Mouse (Mus musculus) megakaryocyte-erythroid progenitor cell, adult 5-6 weeks (primary cell): ENCODE data around the gene Reep1. TPM values are rescaled to one million over a fixed set of nuclear protein-coding genes. Genes with fewer than 3 reads are reported as not detected.
"Not testable (repeated sequence)": the region's sequence is repeated elsewhere in the genome, so short reads cannot be mapped to it uniquely, and the experiment has no call there.

Experiments
- ATAC-seq: replicated peaks from 2 replicates; pipeline ENCODE4 v1.8.0; 2016; ENCODE audit warnings: mild to moderate bottlenecking, inconsistent platforms; ENCODE audit not compliant: severe bottlenecking, poor library complexity, low FRiP score, low TSS enrichment
- total RNA-seq, 2 experiments: library from RNA; stranded (forward) in 1 of 2; stranded (reverse) in 1 of 2; fragments of 200-1000, 215-1000 nt in 1 of 2; fragments of >200 nt in 1 of 2; fragmentation: Nextera tagmentation in 1 of 2; gene quantifications; 2 replicates each; pipeline ENCODE4 v1.2.3; 2014 to 2017

The Reep1 gene
- total RNA-seq, 2 experiments from 2014 or later, result not detected

DNA sequence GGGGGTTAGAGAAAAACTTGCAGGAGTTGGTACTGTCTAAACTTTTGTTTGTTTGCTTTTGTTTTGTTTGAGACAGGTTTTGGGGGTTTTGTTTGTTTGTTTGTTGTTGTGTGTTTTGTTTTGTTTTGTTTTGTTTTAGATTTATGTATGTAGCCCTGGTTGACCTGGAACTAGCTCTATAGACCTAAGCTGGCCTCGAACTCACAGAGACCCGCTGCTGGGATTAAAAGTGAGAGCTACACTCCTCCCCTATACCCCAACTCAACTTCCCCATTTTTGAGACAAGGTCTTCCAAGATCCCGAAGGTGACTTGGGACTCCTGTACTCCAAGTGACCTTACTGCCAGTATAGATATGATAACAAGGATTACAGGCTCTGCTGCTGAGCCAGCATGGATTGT lies 116.6 kb downstream of the Reep1 start:
- no peak for ATAC-seq

DNA sequence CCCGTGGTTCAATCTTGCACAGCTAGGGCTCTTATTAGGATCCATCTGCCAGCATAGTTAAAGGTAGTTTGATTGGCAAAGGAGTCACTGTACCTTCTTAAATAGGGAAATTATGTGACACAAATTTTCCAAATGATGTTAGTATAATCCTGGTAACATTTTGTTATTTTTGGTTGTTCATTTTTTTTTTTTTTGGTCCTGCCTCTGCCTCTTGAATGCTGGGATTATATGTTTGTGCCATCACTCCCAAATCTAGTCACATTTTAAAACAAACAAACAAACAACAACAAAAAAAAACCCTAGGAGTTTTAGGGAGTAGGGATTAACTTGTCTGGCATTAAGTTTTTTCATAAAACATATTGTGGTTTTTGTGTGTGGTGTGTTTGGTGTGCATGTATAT lies 119.5 kb downstream of the Reep1 start, which contains the start of gene Mrpl35:
TSS of gene Mrpl35 (minus strand) at position 101 of the 400 bp plus-strand sequence.
- no peak for ATAC-seq

DNA sequence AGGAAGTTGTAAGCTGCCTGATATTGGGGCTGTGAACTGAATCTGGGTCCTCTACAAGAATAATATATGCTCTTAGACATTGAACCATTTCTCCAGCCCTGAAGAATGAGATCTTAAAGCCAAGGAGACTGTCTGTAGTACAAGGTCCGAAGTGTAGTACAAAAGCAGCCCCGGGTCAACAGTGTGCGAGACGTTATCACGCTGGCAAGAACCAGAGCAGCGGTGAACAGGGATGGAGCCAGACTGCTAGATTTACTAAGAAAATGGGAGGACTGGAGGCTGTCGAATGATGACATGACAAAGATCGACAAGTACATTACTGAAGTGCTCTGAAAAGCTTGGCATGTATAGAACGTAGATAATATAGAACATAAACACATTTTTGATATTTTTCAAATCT lies 122.4 kb downstream of the Reep1 start:
- ATAC-seq, result no peak

DNA sequence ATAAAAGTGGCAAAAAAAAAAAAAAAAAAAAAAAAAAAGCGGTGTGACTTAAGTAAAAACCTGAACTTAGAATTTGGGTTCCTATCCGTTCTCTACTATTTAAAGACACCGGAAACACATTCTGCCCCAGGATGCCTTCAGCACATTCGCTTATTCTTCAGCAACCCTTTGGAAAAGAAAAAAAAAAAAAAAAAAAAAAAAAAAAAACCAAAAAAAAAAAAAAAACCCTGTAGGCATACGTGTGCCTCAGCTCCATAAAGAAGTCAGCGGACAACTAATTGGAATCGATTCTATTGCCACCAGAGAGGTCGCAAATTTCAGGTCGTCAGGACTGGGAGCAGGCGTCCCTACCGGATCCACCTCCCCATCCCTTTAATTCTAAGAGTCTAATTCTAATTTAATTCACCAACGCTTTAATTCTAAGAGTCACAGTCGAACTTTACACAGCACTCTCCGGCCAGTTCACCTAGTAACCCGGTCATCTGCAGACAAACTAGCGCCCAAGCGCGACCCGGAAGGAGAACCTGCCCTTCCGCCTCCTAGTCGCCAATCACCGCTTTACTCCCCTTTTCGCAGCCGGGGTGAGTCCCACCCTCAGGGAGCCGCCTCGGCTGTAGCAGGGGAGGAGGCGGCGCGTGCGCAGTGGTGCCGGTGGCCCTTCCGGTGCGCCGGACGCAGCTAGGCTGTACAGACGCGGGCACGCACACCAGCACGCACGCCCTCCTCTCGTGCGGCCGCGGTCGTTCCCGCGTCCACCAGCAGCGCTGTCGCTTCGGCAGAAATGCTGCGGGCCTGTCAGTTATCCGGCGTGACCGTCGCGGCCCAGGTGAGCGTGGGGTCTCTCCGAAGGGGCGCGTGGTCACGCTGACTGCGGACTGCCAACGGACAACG lies 123.6 kb downstream of the Reep1 start, which contains the start of gene Immt:
TSS of gene Immt (plus strand) at position 642 of the 891 bp plus-strand sequence.
- peak; percentile 96 for ATAC-seq

DNA sequence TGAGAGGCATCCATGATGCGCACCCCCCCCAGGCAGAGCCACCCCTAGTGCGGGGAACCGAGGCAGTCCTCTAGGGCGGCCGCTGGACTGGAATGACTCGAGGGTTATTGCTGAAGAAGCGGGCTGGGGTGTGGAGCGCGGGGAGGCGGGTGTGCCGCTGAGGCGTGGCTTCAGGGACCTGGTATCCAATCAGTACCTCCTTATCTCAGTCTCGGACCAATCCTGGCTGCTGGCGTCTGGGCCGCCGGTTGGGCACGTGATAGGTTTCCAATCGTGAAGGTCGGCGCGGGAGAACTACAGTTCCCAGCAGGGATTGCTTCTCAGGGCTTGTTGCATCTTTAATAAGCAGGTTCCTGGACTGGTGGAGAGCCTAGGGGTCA lies 124.2 kb downstream of the Reep1 start:
- ATAC-seq, result peak; percentile 97

DNA sequence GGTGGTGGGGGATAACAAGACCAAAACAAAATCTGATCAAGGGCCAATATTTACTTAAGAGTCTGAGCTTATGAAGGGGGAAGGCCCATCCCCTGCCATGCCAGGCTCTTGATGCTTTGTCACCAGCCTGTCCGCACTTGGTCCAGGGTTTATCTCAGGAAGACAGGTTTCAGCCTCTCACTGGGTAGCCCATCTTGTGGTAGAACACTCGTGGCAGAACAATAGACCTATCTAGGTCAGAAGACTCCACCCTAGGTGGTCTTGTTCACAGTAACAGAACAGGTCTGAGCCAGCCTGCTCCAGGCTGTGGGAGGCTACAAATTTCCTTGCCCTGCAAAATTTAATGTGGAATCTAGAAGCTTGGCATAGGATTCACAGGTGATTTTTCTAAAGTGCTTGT lies 129.4 kb downstream of the Reep1 start:
- ATAC-seq, result 0 out of 2 replicates have a peak, but pooled peaks have one; percentile 32

DNA sequence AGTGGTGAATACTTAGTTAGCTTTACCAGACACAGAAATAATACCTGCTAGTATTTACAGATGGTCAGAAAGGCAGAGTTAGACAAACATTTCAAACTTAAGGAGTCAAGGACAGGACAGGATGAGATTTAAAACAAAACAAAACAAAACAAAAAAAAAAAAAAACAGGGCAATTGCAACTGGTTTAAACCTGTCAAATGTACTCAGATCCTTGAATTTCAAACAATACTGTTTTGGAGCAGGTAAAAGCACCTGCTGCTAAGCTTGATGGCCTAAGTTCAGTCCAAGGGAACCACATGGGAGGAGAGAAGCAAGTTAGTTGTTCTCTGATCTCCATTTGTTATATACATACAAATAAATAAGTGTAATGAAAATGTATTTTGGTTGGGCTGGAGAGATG lies 132.5 kb downstream of the Reep1 start:
- ATAC-seq, result no peak

DNA sequence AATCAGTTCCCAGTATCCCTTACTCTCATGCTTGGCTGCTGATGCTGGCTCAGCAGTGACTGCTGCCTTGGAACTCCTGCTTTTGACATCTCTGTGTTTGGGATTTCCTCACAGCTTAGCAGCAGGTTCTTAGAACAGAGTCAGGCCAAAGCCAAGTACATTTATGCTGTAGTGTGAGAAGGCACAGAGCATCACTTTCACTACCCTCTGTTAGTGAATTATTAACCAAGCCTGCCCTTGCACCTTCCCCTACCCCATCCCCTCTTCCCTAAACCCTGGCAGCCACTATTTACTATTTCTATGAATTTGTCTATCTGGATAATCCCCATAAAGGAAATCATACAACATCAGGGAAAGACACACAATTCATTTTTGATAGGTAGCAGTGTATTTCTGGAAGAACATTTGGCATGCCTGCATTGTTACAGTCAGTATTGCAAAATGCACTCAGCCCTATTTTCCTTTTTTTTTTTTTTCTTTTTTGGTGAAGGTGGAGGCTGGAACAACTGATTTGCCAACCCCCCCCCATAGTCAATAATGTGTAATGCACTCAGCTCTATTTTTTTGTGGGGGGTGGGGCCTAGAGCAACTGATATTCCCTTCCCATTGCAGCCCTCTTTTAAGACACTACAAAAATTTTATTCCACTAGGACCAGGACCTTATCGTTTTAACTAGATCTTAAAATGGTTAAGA lies 133.4 kb downstream of the Reep1 start:
- ATAC-seq, result no peak

DNA sequence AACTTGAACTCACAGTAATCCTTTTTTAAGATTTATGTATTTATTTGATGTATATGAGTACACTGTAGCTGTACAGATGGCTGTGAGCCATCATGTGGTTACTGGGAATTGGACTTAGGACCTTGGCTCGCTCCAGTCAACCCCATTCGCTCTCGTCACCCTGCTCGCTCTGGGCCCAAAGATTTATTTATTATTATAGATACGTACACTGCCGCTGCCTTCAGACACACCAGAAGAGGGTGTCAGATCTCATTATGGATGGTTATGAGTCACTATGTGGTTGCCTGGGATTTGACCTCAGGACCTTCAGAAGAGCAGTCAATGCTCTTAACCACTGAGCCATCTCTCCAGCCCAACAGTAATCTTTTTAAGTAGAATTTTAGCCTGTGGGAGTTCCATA lies 139.5 kb downstream of the Reep1 start:
- not testable (repeated sequence) for ATAC-seq

Other genes starting within 250 kb of the Reep1 start
- 5.7 and 12.9 TPM in 2 replicates for gene Rnf103, start 213.7 kb upstream of the Reep1 start, total RNA-seq (2014; fragmentation: Nextera tagmentation)
- gene Rnf103, start 213.7 kb upstream of the Reep1 start, total RNA-seq (2017), result 6.8 and 13.4 TPM in 2 replicates
- gene Chmp3, start 163.8 kb upstream of the Reep1 start, total RNA-seq (2014; fragmentation: Nextera tagmentation), result 46.1 and 47.3 TPM in 2 replicates
- gene Chmp3, start 163.8 kb upstream of the Reep1 start, total RNA-seq (2017), result 99.9 and 113 TPM in 2 replicates
- gene Kdm3a, start 74.6 kb upstream of the Reep1 start, total RNA-seq (2014; fragmentation: Nextera tagmentation), result 43.2 and 44.9 TPM in 2 replicates
- 24.1 and 30.4 TPM in 2 replicates for gene Kdm3a, start 74.6 kb upstream of the Reep1 start, total RNA-seq (2017)
- gene Mrpl35, start 119.4 kb downstream of the Reep1 start, total RNA-seq (2014; fragmentation: Nextera tagmentation), result 56.4 and 84.6 TPM in 2 replicates
- gene Mrpl35, start 119.4 kb downstream of the Reep1 start, total RNA-seq (2017), result 57.0 and 69.5 TPM in 2 replicates
- gene Immt, start 123.8 kb downstream of the Reep1 start, total RNA-seq (2014; fragmentation: Nextera tagmentation), result 198 and 228 TPM in 2 replicates
- gene Immt, start 123.8 kb downstream of the Reep1 start, total RNA-seq (2017), result 182 TPM in 2 replicates
- 181 and 208 TPM in 2 replicates for gene Ptcd3, start 201.2 kb downstream of the Reep1 start, total RNA-seq (2014; fragmentation: Nextera tagmentation)
- gene Ptcd3, start 201.2 kb downstream of the Reep1 start, total RNA-seq (2017), result 211 and 291 TPM in 2 replicates
- gene Polr1a, start 201.5 kb downstream of the Reep1 start, total RNA-seq (2014; fragmentation: Nextera tagmentation), result 64.8 and 73.2 TPM in 2 replicates
- 91.2 and 118 TPM in 2 replicates for gene Polr1a, start 201.5 kb downstream of the Reep1 start, total RNA-seq (2017)